Mouse (Mus musculus): ENCODE results near the gene Asna1.

GRCm38 (mm10) chr8:85067982-85068381 lies 42.9 kb upstream of the Asna1 start, which contains the start of gene Gm5741:
- TF ChIP-seq CTCF (IDR thresholded peaks at IDR 0.05; ENCODE audit: low read depth, low read length) (no peak), GATA2 (IDR thresholded peaks at IDR 0.05; ENCODE audit: borderline replicate concordance, low read depth, low read length) (no peak), TAL1 (conservative IDR thresholded peaks at IDR 0.05; ENCODE audit: low read depth, low read length) (no peak)

All from G1E (cell line).